Mouse (Mus musculus) heart, adult 9 months (tissue): Measurements from ENCODE around the gene Prkacb.

Experiments
- DNase-seq, 2 experiments: peaks; one replicate each; pipeline ENCODE4 v3.0.0; 2022; ENCODE audit warnings: low spot score in 2 of 2

The Prkacb gene

DNA sequence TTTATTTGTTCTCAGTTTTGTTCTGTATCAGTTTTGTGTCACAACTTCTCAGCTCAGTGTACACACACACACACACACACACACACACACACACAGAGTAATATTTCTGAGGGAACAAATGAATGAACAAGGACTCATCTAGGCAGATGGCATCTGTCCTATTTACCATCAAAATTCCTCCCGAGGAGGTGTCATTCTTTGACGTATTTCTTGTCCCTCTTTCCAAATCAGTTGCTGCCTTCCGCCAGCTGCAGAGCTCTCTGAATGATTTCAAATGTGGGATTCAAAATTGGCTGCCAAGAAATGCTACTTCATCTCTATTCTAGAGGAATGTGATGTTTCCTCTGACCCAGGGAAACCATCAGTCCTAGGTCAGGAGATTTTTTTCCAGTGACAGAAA, 89.8 kb downstream of the Prkacb start:
- DNase-seq = no peak

DNA sequence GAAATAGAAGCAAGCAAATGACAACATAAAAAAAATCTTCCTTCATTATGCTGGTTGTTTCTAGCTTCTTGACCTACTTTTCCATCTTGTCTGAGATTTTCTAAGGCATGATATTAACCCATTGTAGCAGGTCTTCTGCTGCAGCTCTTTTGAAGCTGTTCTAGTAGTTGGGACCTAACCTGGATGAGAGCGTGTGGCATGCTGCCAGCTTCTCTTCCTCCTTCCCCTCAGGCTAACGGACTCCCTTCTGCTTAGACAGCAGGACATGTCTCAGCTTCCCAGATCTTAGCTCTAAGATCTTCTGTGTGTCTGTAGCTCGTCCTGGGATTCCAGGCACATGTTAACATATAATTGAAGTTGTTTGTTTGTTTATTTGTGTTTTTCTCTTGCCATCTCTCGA, 93.1 kb downstream of the Prkacb start:
- no peak for DNase-seq

DNA sequence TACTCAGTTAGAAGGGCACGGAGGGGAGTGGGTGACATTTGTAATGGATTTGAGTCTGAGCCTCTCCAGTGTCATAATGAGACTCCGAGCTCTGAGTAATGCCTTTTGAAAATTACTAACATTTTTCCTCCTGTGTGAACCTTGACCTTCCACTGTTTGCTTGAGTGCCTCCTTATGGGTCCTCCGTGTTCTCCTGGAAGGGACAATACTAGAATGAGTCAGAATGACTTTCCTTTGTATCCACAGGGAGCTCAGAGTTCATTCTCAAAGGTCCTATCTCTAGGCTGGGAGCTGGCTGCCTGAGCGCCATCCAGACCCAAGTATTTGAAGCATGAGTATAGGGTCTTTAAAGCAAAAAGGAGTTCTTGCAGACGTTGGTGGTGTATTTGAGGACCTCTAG, 94.5 kb downstream of the Prkacb start:
- no peak for DNase-seq

DNA sequence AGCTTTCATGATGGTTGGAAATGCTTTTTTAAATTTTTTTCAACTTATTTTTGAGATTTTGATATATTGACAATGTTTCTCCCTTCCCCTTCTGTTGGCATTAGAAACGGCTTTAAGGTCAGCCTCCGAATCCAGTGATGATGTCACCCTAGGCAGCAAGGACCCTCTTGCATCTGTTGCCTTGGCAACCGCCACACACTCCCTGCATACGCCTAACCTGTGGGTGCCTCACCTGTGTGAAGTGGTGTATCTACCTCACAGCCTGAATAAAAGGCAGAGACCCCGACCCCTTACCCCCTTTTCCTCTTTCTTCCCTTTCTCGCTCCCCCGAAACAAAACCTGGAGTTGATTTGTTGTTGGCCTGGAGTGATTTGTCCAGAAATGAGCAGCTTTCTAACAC, 100.5 kb downstream of the Prkacb start:
- DNase-seq = no peak

DNA sequence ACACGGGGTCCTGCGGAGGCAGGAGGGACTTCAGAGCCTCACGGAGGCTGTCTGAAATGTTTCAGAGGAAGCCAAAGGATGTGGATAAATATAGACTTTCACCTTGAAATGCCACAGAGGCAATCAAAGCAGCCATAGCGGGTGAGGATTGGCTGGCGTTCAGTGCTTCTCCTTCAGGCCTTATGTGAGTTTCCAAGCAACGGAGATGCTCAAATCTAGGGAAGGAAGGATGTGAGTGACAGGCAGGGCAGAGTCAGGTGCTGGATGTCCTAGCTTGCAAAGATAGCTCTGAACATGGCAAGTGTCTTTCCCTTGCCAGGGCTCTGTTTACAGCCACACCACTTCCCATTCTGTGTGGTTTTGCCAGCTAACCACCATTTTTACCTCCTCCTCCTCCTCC, 101.2 kb downstream of the Prkacb start:
- no peak for DNase-seq

DNA sequence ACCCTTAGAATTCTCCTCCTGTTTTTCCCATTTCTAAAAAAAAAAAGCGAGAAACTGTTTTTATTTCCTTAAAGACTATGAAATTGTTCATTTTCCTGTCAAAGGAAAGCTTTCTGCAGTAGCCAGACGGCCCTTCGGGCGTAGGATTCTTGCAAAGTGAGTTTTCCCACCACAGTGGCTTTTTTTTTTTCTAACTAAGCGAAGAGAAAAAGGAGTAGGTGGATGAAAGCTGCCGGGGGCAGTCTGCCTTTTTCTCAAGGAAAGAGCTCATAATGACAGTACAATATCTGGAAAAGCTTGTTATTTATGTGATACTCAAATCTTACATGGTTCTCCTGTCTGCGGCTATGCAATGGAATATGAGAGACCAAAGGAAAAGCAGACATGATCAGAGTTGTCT, 101.7 kb downstream of the Prkacb start:
- DNase-seq = no peak

DNA sequence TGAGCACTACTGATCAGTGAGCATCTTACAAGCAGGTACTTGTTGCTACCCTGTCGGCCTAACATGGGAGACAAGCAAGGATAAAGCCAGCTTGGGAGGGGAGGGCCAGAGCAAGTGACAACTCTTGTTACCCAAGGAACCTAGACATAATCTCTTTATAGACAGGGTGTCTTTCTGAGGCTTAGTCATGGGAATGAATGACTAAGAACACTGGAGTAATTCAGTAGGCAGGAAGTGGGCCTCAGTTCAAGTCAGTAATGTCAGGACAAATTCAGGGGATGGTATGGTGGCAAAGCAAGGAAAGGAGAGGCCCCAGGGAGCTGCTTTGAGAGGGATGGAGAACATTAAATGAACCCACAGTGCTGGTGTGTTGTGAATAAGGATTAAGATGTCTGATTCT, 103.7 kb downstream of the Prkacb start:
- DNase-seq = no peak

DNA sequence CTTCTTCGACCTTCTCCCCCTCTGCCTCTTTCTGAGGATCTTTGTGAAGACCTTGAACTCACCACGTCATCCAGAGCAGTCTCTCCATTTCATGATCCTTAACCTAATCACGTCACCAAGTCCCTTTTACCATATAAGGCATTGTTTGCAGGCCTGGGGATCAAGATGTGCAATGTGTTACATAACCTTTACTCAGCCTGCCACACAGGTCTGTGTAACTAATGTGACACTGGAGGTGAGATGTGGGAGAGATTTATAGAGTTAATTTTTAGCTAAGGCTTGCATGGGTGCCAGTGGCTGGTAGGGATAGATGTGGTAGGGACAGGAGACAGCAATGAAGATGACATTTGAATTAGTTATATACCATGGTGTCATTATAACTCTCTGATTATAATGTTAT, 104.4 kb downstream of the Prkacb start:
- DNase-seq = no peak

DNA sequence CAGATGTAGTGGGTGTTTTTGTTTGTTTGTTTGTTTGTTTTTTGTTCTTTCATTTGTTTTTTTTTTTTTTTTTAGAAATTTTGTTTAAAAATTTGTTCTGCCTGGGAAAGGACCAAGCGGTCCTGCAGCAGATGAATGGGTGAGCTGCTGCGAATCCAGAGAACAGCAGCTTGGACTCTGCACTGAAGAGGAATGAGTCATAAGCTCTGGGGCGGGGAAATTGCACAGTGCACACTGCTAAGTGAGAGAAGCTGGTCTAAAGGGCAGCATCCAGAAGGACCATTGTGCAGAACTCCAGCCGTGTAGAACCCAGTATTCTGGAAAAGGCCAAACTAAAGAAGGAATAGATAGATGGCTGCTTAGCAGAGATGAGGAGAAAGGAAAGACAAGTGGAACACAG, 108.7 kb downstream of the Prkacb start:
- DNase-seq = no peak

DNA sequence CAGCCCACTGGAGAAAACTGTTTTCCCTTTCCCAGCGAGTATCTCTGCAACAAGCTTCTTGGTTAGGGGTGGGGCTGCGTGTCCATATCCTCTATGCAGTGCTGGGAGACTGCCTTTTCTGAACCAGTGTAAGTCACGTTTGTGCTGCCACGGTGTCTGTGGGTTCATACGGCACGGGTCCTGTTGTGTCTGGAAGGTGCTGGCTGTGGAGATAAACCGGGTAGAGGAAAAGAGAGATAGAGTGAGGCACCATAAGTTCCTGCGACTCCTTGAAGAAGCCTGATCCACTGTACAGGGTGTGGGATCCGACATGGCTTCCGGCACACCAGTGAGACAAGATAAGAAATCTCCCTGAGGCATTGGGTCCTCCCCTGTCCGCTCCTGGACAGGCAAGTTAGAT, 112.7 kb downstream of the Prkacb start:
- DNase-seq = no peak

DNA sequence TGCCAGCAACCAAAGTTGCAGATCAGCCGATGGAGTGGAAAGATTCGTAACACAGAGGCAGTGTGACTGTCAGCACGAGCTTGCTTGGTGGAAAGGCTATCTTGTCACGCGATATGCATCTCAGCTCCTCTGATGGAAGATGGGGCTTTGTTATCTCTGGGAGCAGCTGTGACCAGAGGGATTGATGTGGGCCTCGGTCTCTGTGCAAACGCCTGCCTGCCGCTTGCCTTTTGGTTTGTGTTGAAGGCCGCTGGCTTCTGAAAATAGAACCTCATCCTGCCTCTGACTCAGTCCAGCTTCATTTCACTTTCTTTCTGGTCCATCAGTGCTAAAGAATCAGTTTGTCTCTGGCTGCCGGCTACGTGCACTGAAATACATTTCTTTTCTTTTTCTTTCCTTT, 113.8 kb downstream of the Prkacb start:
- DNase-seq = no peak

DNA sequence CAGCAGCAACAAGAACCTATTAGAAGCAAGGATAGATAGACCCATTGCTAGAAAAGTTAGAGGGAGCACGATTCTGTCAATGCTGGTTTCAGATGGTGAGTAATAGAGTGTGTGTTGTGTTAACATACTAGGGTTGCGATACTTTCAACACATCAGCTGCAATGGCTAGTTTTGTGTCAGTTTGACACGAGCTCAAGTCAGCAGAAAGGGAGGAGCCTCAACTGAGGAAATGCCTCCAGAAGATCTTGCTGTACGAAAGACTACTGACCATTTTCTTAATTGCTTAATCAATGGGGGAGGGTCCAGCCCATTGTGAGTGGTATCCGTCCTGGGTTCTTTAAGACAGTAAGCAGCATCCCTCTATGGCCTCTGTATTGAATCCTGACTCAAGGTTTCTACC, 120.2 kb downstream of the Prkacb start:
- DNase-seq = no peak

DNA sequence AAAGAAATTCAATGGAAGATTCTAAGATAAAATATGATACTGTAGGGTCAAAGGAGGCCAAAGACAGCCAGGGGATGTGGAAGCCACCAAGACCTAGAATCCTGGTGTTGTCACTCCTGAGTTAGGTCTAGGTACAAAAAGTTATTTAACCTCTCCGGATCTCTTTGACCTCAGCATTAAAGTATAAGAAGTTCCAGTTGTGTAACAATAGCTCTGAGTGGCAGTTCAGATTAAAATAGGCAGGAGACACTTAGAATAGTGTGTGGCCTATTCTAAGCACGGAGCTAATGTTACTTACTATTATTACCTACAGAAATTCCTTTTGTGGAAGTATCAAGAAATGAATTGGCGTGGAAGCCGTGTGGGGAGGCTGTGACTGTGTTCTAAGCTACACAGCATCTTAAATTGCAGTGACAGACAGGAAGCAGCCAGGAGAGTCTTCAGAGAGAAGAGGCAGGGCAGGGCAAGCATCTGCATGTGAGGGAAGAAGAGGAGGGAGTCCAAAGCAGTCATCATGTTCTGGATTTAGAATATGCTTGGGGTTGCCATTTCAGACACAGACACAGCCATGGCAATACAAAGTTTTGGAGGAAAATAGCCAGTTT, 125.6 kb downstream of the Prkacb start:
- no peak for DNase-seq

DNA sequence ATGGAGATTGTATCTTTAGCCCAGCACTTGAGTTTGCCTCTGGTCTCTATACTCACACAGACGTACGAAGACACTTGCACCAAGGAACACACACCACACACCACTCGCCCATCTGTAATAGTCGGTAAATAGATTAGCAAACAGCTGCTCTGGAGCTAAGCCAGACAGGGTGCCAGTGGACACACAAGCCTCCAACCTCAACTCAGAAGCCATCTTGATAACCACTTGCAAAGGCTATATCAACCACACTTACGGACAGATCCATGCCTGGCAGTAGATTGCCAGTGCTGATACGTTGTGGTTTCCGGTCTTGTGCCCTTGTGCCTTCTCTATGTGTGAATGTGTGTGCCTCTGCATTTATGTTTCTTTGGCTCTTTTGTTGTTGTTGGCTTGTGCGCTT, 126.4 kb downstream of the Prkacb start:
- no peak for DNase-seq

DNA sequence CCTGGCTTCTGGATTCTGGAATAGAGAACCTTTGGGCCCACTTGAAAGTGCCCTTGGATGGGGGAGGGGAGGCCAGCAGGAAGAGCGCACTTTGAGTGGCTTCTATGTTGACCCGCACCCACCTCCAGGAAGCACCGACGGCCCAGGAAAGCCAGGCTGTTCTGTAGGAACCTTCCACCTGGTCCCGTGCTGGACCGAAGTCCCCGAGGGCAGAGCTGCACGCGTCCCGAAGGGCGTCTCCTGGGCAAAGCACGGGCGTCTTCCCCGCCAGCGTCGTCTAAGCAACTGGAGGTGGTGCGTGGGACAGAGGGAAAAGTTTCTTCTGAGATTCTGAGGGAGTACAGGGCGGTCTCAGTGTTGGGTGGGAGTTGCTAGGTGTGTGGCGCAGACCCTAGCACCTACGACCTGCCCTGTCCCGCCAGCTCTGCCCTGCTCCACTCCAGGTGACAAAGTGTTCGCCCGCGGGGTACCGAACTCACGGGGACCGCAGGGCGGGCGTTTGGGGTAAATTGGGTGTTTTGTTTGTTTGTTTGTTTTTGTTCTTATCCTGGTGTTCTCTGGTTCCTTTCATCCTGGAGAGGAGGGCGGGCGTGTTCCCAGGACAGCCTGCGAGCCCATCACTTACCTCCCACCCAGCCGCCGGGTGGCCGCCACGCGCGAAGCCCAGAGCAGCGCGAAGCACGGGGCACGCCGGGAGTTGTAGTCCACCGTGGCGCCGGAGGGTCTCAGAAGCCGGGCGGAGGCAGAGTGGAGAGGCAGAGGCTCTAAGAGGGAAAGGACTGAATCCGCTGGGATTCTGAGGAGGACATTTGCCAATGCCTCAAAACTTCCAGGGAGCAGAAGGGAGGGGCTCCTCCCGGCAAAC, 127.7 kb downstream of the Prkacb start, which contains the start of gene Samd13:
Gene Samd13, minus strand, starts transcription at position 782 of the 865 bp plus-strand sequence.
- DNase-seq = peak; percentile 58 to 59

DNA sequence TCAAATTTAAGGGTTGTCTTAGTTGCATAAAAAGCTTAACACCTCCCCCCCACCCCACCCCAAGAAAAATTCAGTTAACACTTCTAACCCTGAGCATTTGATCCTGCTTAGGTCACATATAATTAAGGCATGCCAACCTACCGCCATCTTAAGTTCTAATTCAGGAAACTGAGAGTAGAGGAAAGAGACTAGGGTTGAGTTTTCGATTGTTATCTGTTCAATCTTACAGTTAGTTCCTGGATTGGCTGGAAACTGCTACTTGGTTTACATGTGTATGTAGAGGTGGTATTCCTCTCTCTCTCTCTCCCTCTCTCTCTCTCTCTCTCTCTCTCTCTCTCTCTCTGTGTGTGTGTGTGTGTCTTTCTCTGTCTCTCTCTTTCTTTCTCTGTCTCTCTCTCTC, 129.7 kb downstream of the Prkacb start:
- no peak for DNase-seq

DNA sequence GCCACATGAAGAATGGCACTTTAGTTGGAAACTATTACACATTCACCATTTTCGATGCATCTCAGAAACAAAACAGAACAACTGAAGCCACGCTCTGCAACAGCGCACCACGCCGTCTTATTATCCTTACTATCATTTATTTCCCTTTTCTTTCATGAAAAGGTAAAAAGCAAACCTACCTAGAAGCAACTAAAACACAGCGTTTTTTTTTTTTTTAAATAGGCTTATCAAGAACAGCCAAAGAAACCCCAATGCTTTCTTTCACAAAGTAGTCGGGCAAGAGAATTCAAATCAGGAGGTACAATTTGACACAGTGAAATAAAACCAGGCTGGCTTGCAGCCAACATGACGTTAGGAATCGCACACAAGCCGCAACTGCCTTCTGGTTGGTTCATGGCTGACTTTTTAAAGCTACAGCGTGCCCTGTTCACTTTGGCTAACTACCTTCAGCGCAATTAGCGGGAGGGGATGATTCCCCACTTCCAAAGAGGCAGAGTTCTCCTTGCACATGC, 130.6 kb downstream of the Prkacb start:
- DNase-seq = peak; percentile 31 to 65

DNA sequence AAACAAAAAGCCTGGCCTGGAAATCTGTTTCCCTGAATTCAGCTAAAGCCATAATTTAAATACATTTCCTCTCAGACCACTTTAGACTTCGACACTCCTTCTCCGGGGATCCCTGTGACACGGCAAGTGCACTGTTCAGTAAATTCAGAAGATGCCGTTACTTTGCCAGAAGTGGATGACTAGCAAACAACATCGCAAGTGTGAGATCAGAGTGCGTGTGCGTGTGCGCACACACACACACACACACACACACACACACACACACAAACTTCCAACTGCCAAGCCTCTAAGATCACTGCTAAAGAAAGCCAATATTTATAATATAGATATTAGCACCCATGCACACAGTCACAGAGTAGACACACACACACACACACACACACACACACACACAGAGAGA, 131.1 kb downstream of the Prkacb start:
- DNase-seq = no peak

DNA sequence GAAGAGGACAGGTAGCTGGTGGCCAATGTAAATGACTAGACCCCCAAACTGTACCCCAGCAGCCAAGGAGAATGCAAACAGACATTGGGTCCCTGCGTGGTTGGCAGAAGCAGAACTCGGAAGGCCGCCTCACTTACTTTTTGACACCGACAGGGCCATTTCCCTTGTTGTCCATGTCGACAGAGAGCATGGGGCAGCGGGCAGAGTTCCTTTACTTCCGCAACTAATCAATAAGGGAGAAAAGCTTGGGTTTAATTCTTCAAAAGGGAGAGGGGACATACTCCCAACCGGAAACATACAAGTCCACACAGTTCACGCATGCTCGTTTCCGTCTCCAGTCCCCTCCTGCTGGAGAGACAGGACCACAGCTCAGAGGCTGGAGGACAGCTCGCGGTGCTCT, 132.2 kb downstream of the Prkacb start:
- no peak for DNase-seq

DNA sequence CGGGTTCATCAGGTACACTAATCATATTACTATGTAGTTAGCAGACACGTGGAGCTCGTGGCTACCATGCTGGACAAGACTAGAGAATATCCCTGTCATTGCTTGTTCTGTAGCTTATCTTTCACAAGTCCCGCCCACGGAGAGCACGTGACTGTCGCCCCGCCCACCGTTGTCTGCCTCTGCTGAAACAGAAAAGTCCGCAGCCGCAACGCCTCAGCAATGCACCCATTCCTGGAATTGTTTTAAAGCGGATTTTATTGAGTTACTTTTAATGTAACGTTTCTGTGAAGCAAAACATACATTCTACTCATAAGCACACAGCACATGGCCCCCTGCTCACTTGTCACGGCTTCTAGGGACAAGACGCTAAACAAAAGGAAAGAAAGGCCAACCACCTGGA, 133.1 kb downstream of the Prkacb start:
- DNase-seq = no peak
